Mouse (Mus musculus) E14TG2a.4 (cell line): ENCODE measurements around the gene Gm21830.
"Not testable (repeated sequence)": the region's sequence is repeated elsewhere in the genome, so short reads cannot be mapped to it uniquely, and the experiment has no call there.

ENCODE experiments used
- H3K27me3 ChIP-seq: 2 replicates; pipeline ENCODE4 v1.6.1; 2014; ENCODE audit warnings: low read length, control low read depth; ENCODE audit not compliant: insufficient read depth
- H3K36me3 ChIP-seq: 2 replicates; pipeline ENCODE4 v1.6.1; 2014; ENCODE audit warnings: low read length, control low read depth; ENCODE audit not compliant: insufficient read depth
- H3K4me1 ChIP-seq: replicated peaks from 2 replicates; pipeline ENCODE4 v1.6.1; 2014; ENCODE audit warnings: low read depth, low read length, control low read depth
- H3K4me3 ChIP-seq: replicated peaks from 2 replicates; pipeline ENCODE4 v1.5.1; 2014; ENCODE audit warnings: mild to moderate bottlenecking, low read length
- H3K9me3 ChIP-seq: 2 replicates; pipeline ENCODE4 v1.6.1; 2014; ENCODE audit warnings: low read length, control low read depth
- CTCF ChIP-seq: conservative IDR thresholded peaks from 2 replicates; pipeline ENCODE4 v1.5.1; 2014; ENCODE audit warnings: low read length
- NANOG ChIP-seq: IDR thresholded peaks from 2 replicates; pipeline ENCODE4 v1.6.1; 2014; ENCODE audit warnings: borderline replicate concordance, low read length, mixed read lengths
- POU5F1 ChIP-seq: IDR thresholded peaks from 2 replicates; pipeline ENCODE4 v1.6.1; 2014; ENCODE audit warnings: low read length, borderline replicate concordance

Gm21830 gene

GRCm38 (mm10) chr2:67413425-67413824 lies at the start of gene Gm21830:
Gene Gm21830 (plus strand): TSS chr2:67413725.
- not testable (repeated sequence) for H3K36me3 ChIP-seq, H3K4me1 ChIP-seq, H3K27me3 ChIP-seq, H3K9me3 ChIP-seq, H3K4me3 ChIP-seq

GRCm38 (mm10) chr2:67364506-67364905 lies 49.0 kb upstream of the Gm21830 start:
- no peak for TF ChIP-seq NANOG
- no peak for TF ChIP-seq CTCF
- no peak for TF ChIP-seq POU5F1
- Histone ChIP-seq H3K4me3 (no peak overlapping the region), H3K36me3 (no peaks in the 10 kb centered on the region), H3K4me1 (no peaks in the 10 kb centered on the region), H3K27me3 (no peaks in the 10 kb centered on the region), H3K9me3 (no peaks in the 10 kb centered on the region)

GRCm38 (mm10) chr2:67378504-67378903 lies 35.0 kb upstream of the Gm21830 start:
- TF ChIP-seq NANOG (no peak), POU5F1 (no peak), CTCF (no peak)
- no peaks in the 10 kb centered on the region for H3K27me3 ChIP-seq
- H3K4me3 ChIP-seq, result no peak overlapping the region
- H3K36me3 ChIP-seq, result no peaks in the 10 kb centered on the region
- no peaks in the 10 kb centered on the region for H3K9me3 ChIP-seq
- no peaks in the 10 kb centered on the region for H3K4me1 ChIP-seq

- Histone ChIP-seq H3K4me3 (no peak overlapping the region), H3K9me3 (no peaks in the 10 kb centered on the region), H3K4me1 (no peaks in the 10 kb centered on the region), H3K27me3 (no peaks in the 10 kb centered on the region), H3K36me3 (no peaks in the 10 kb centered on the region)
- TF ChIP-seq POU5F1 (no peak), NANOG (no peak), CTCF (no peak)
Measured at GRCm38 (mm10) chr2:67420853-67421252, 7.3 kb downstream of the Gm21830 start.

GRCm38 (mm10) chr2:67422799-67423198 lies 9.3 kb downstream of the Gm21830 start:
- no peak overlapping the region for H3K4me3 ChIP-seq
- no peaks in the 10 kb centered on the region for H3K9me3 ChIP-seq
- H3K4me1 ChIP-seq, result no peaks in the 10 kb centered on the region
- H3K36me3 ChIP-seq, result no peaks in the 10 kb centered on the region
- TF ChIP-seq POU5F1 (no peak), CTCF (no peak), NANOG (no peak)
- H3K27me3 ChIP-seq, result no peaks in the 10 kb centered on the region

- TF ChIP-seq CTCF, result no peak
- TF ChIP-seq POU5F1, result no peak
- no peak for TF ChIP-seq NANOG
Measured at GRCm38 (mm10) chr2:67433081-67433480, 19.6 kb downstream of the Gm21830 start, which contains the start of gene Gm26727. Gene Gm26727 (minus strand): TSS chr2:67433181.

GRCm38 (mm10) chr2:67438309-67438708 lies 24.8 kb downstream of the Gm21830 start:
- Histone ChIP-seq H3K4me1 (no peaks in the 10 kb centered on the region), H3K9me3 (no peaks in the 10 kb centered on the region), H3K4me3 (no peak overlapping the region), H3K27me3 (no peaks in the 10 kb centered on the region), H3K36me3 (no peaks in the 10 kb centered on the region)
- TF ChIP-seq POU5F1, result no peak
- TF ChIP-seq NANOG, result no peak
- no peak for TF ChIP-seq CTCF

More at GRCm38 (mm10) chr2:67433081-67433480, 19.6 kb downstream of the Gm21830 start, which contains the start of gene Gm26727:
- Histone ChIP-seq H3K4me1 (no peaks in the 10 kb centered on the region), H3K4me3 (no peak within 1 kb of the TSS), H3K27me3 (no peaks in the 10 kb centered on the region), H3K36me3 (no peaks in the 10 kb centered on the region), H3K9me3 (no peaks in the 10 kb centered on the region)

- TF ChIP-seq CTCF (no peak), POU5F1 (no peak), NANOG (no peak)
- H3K4me3 ChIP-seq, result no peak within 1 kb of the TSS
- 0 out of 2 replicates have a peak, but pooled peaks cover 2% of the 10 kb centered on the region for H3K4me1 ChIP-seq
Measured at GRCm38 (mm10) chr2:67445780-67446179, 32.3 kb downstream of the Gm21830 start, which contains the start of gene Xirp2. Gene Xirp2 (plus strand): TSS chr2:67446002.

GRCm38 (mm10) chr2:67446772-67447171 lies 33.2 kb downstream of the Gm21830 start:
- 0 out of 2 replicates have a peak, but pooled peaks cover 2% of the 10 kb centered on the region for H3K4me1 ChIP-seq
- TF ChIP-seq CTCF, result no peak
- TF ChIP-seq NANOG, result no peak
- no peak for TF ChIP-seq POU5F1
- H3K9me3 ChIP-seq, result no peaks in the 10 kb centered on the region
- H3K4me3 ChIP-seq, result no peak overlapping the region
- no peaks in the 10 kb centered on the region for H3K27me3 ChIP-seq
- no peaks in the 10 kb centered on the region for H3K36me3 ChIP-seq

More at GRCm38 (mm10) chr2:67445780-67446179, 32.3 kb downstream of the Gm21830 start, which contains the start of gene Xirp2:
- no peaks in the 10 kb centered on the region for H3K27me3 ChIP-seq
- no peaks in the 10 kb centered on the region for H3K36me3 ChIP-seq
- no peaks in the 10 kb centered on the region for H3K9me3 ChIP-seq
